Mouse (Mus musculus) stomach, embryonic 14.5 days (tissue): ENCODE results near the gene Tjp2. TPM values are rescaled to one million over a fixed set of nuclear protein-coding genes. Genes with fewer than 3 reads are reported as not detected.
A peak's percentile ranks its signal among the peaks of the same experiment; 100 is the strongest.
"Not testable (repeated sequence)": the region's sequence is repeated elsewhere in the genome, so short reads cannot be mapped to it uniquely, and the experiment has no call there.

Experiments
- ATAC-seq: fragments of 200-750 bp; cut with Nextera tagmentation; 2 replicates; pipeline ENCODE4 v1.8.0; 2017; ENCODE audit warnings: low read depth, moderate TSS enrichment; ENCODE audit not compliant: insufficient number of reproducible peaks, insufficient read depth, low FRiP score
- H3K27ac ChIP-seq: fragments of 300-500 bp; sonication (generic); 2 replicates; pipeline ENCODE4 v1.5.1; 2014; ENCODE audit warnings: mild to moderate bottlenecking, low read length, moderate library complexity, mixed read lengths
- H3K27me3 ChIP-seq: fragments of 300-500 bp; sonication (generic); 2 replicates; pipeline ENCODE4 v1.6.1; 2014; ENCODE audit warnings: low read length, control low read depth, mixed read lengths; ENCODE audit not compliant: control insufficient read depth, insufficient read depth
- H3K36me3 ChIP-seq: fragments of 300-500 bp; sonication (generic); 2 replicates; pipeline ENCODE4 v1.6.1; 2014; ENCODE audit warnings: mild to moderate bottlenecking, control low read depth, low read length, moderate library complexity, mixed read lengths; ENCODE audit not compliant: control insufficient read depth, insufficient read depth
- H3K4me1 ChIP-seq: fragments of 300-500 bp; sonication (generic); 2 replicates; pipeline ENCODE4 v1.6.1; 2014; ENCODE audit warnings: low read length, control low read depth, mixed read lengths; ENCODE audit not compliant: control insufficient read depth, insufficient read depth
- H3K4me2 ChIP-seq: fragments of 300-500 bp; sonication (generic); replicated peaks from 2 replicates; pipeline ENCODE4 v1.6.1; 2014; ENCODE audit warnings: low read depth, low read length, control low read depth
- H3K4me3 ChIP-seq: fragments of 300-500 bp; sonication (generic); 2 replicates; pipeline ENCODE4 v1.5.1; 2014; ENCODE audit warnings: low read depth, low read length, control low read depth
- H3K9ac ChIP-seq: fragments of 300-500 bp; sonication (generic); replicated peaks from 2 replicates; pipeline ENCODE4 v1.6.1; 2014; ENCODE audit warnings: low read depth, mild to moderate bottlenecking, control low read depth, low read length, moderate library complexity, mixed read lengths
- H3K9me3 ChIP-seq: fragments of 300-500 bp; sonication (generic); 2 replicates; pipeline ENCODE4 v1.6.1; 2016; ENCODE audit warnings: low read depth, low read length, control low read depth; ENCODE audit not compliant: control insufficient read depth
- WGBS: fragments of 180-500 bp; shearing (Covaris S2); extraction: QIAGEN DNeasy Blood & Tissue Kit; methylation state at CpG from one replicate; pipeline ENCODE4 v1.1.7; 2014; 5-methylcytosine and 5-hydroxymethylcytosine counted together
- polyA plus RNA-seq: library from polyadenylated mRNA; unstranded; fragments of >200 nt; fragmentation: Nextera tagmentation; extraction: Ambion mirVana; gene quantifications from 2 replicates; pipeline ENCODE4 v1.2.1, GENCODE M21; 2014

Gene Tjp2
- polyA plus RNA-seq, 1 experiment from 2014 or later, result 38.6 TPM

- no peak for ATAC-seq
- no peak overlapping the region for H3K9ac ChIP-seq
- 78% methylated on average over 4 of the region's 4 CpGs for WGBS
- no peak overlapping the region for H3K4me2 ChIP-seq
- H3K4me3 ChIP-seq, result no peak overlapping the region
- H3K27ac ChIP-seq, result no peak overlapping the region
- H3K27me3 ChIP-seq, result no peaks in the 10 kb centered on the region
- H3K9me3 ChIP-seq, result no peaks in the 10 kb centered on the region
- no peaks in the 10 kb centered on the region for H3K36me3 ChIP-seq
- peaks cover 8% of the 10 kb centered on the region for H3K4me1 ChIP-seq
Measured at GRCm38 (mm10) chr19:24238011-24238410, 13.2 kb upstream of the Tjp2 start.

- not testable (repeated sequence) for H3K9ac ChIP-seq, H3K36me3 ChIP-seq, ATAC-seq, H3K4me1 ChIP-seq, H3K9me3 ChIP-seq, H3K27me3 ChIP-seq, H3K4me3 ChIP-seq, H3K27ac ChIP-seq, H3K4me2 ChIP-seq
- WGBS, result 89% methylated on average over 1 of the region's 1 CpGs
Measured at GRCm38 (mm10) chr19:24232356-24232755, 7.5 kb upstream of the Tjp2 start.

- H3K9ac ChIP-seq, result peak overlapping the region; percentile 54; the same call in 1 of the 2 replicates
- peak; percentile 81 for ATAC-seq
- peak overlapping the region; percentile 60 for H3K4me2 ChIP-seq
- no peaks in the 10 kb centered on the region for H3K9me3 ChIP-seq
- H3K4me3 ChIP-seq, result peak overlapping the region; percentile 46
- no peaks in the 10 kb centered on the region for H3K36me3 ChIP-seq
- 0 out of 2 replicates have a peak, but pooled peaks cover 3% of the 10 kb centered on the region for H3K4me1 ChIP-seq
- no peaks in the 10 kb centered on the region for H3K27me3 ChIP-seq
- H3K27ac ChIP-seq, result peak overlapping the region; percentile 95
- under 1% methylated on average over 17 of the region's 17 CpGs for WGBS
Measured at GRCm38 (mm10) chr19:24225305-24225696, 471 bp upstream of the Tjp2 start.

GRCm38 (mm10) chr19:24223851-24224251, 979 bp downstream of the Tjp2 start:
- H3K9ac ChIP-seq, result peak overlapping the region; percentile 54
- ATAC-seq, result no peak
- no peaks in the 10 kb centered on the region for H3K36me3 ChIP-seq
- 24% methylated on average over 11 of the region's 11 CpGs for WGBS
- 0 out of 2 replicates have a peak, but pooled peaks cover 3% of the 10 kb centered on the region for H3K4me1 ChIP-seq
- peak overlapping the region; percentile 60 for H3K4me2 ChIP-seq
- peak overlapping the region; percentile 95 for H3K27ac ChIP-seq
- H3K4me3 ChIP-seq, result peak overlapping the region; percentile 46
- no peaks in the 10 kb centered on the region for H3K27me3 ChIP-seq
- H3K9me3 ChIP-seq, result no peaks in the 10 kb centered on the region

GRCm38 (mm10) chr19:24221455-24221854, 3.4 kb downstream of the Tjp2 start:
- ATAC-seq, result no peak
- WGBS, result 55% methylated on average over 4 of the region's 4 CpGs
- Histone ChIP-seq H3K27me3 (no peaks in the 10 kb centered on the region), H3K36me3 (no peaks in the 10 kb centered on the region), H3K4me3 (no peak overlapping the region), H3K4me2 (peak overlapping the region; percentile 3; the same call in 1 of the 2 replicates), H3K27ac (peak overlapping the region; percentile 44; the same call in 1 of the 2 replicates), H3K9me3 (no peaks in the 10 kb centered on the region), H3K9ac (no peak overlapping the region), H3K4me1 (0 out of 2 replicates have a peak, but pooled peaks cover 3% of the 10 kb centered on the region)

- 0 out of 2 replicates have a peak, but pooled peaks cover 3% of the 10 kb centered on the region for H3K4me1 ChIP-seq
- no peak overlapping the region for H3K9ac ChIP-seq
- H3K4me2 ChIP-seq, result peak overlapping the region; percentile 3; the same call in 1 of the 2 replicates
- no peak for ATAC-seq
- H3K36me3 ChIP-seq, result no peaks in the 10 kb centered on the region
- no peaks in the 10 kb centered on the region for H3K27me3 ChIP-seq
- WGBS, result 17% methylated on average over 14 of the region's 14 CpGs
- no peaks in the 10 kb centered on the region for H3K9me3 ChIP-seq
- no peak overlapping the region for H3K4me3 ChIP-seq
- H3K27ac ChIP-seq, result peak overlapping the region; percentile 44; the same call in 1 of the 2 replicates
Measured at GRCm38 (mm10) chr19:24220795-24221445, 3.9 kb downstream of the Tjp2 start.

DNA sequence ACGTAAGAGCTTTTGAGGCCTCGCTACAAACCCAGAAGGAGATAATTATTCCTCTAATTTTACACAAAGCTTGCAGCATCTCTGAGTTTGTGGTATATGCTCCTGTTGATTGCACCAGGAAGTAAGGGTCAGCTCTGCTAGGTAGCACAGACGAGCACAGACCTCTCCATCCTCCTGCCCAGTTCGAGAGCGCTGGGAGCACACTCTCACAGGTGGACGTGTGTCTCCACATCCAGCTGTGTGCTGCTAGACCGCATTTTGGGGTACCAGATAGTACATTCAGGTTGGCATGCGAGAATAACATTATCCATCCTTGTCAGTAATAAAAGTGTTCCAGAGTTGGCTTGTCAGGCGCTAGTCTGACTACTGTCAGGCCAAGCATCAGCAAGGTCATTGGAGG, 5.8 kb downstream of the Tjp2 start:
- Histone ChIP-seq H3K27ac (no peak overlapping the region), H3K9me3 (no peaks in the 10 kb centered on the region), H3K4me3 (no peak overlapping the region), H3K9ac (no peak overlapping the region), H3K4me2 (no peak overlapping the region), H3K4me1 (0 out of 2 replicates have a peak, but pooled peaks cover 3% of the 10 kb centered on the region), H3K27me3 (no peaks in the 10 kb centered on the region), H3K36me3 (no peaks in the 10 kb centered on the region)
- no peak for ATAC-seq
- 74% methylated on average over 9 of the region's 9 CpGs for WGBS

DNA sequence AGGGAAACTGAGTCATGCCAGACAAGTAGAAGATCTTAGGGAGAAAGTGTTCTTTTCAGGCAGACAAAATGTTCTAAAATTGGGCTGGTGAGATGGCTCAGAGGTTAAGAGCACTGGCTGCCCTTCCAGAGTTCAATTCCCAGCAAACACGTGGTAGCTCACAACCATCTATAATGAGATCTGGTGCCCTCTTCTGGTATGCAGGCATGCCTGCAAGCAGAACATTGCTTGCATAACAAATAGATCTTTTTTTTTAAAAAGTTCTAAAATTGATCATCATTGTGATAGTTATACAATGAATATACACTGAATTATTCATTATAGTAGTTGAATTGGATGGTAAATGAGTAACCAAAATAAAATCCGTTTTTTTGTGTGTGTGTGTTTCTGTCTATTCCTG, 6.5 kb downstream of the Tjp2 start:
- WGBS, result 46% methylated on average over 2 of the region's 2 CpGs
- no peak for ATAC-seq
- Histone ChIP-seq H3K9ac (no peak overlapping the region), H3K4me1 (0 out of 2 replicates have a peak, but pooled peaks cover 3% of the 10 kb centered on the region), H3K4me3 (no peak overlapping the region), H3K4me2 (no peak overlapping the region), H3K27ac (no peak overlapping the region), H3K27me3 (no peaks in the 10 kb centered on the region), H3K9me3 (no peaks in the 10 kb centered on the region), H3K36me3 (no peaks in the 10 kb centered on the region)
